Mouse (Mus musculus): Measurements from ENCODE around the gene Usp38.

DNA sequence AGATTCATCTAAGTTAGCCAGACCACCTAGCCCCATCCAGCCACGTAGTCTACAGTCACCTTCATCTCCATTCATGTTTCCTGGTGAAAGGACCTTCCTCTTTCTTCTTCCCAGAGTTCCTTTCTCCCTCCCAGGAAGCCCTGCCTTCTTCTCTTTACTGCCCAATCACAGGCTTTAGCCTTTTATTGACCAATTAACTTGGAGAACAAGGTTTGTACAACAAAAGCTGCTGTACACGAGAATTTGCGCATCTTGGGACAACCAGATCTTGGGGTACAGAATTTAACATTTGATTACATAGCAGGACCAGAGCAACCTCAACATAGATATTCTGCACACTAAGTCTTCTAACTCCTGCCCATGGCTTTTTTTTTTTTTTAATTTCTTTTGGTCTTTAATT lies 73.1 kb downstream of the Usp38 start:
- no peak for TF ChIP-seq CTCF (conservative IDR thresholded peaks at IDR 0.05; ENCODE audit: insufficient read depth, insufficient read length, low read depth, low read length)
- TF ChIP-seq POLR2A (IDR thresholded peaks at IDR 0.05; ENCODE audit: low read depth, low read length), result no peak
